7 mouse cellular contexts compared by ENCODE assay signal in the genomic region with DNA sequence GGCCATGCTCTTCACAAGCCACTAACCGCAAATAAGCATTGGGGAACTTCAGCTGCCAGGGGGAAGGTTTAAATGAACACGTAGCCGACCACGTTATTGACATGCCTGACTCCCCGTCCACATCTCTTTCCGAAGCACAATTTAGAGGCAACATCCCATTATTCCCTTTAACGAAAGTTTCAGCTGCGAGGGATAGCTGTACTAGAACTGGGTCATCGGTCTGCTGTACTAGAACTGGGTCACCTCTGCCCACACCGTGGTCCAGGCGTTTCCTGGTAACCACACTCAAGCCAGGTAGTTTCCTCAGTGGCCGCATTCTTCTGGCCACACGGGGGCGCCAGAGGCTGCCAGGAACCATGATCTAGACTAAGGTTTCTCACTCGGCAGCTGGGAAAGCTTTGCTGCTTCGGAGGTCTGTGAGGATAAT. TPM values are rescaled to one million over a fixed set of nuclear protein-coding genes. Genes with fewer than 3 reads are reported as not detected.
DNase-seq lines count a peak whose midpoint lies in the region; ATAC-seq and TF ChIP-seq lines count a peak whose summit lies in the region.

No protein-coding gene starts in this region.

- peak; percentile 99 for TF ChIP-seq CTCF in small intestine, adult 2 months (IDR thresholded peaks at IDR 0.05; ENCODE audit: extremely low read depth, insufficient read length, insufficient replicate concordance, low read depth, low read length)

- peak overlapping the region; percentile 48 for H3K4me2 ChIP-seq in midbrain, embryonic 13.5 days (replicated peaks)

- no peak overlapping the region for H3K27ac ChIP-seq in embryonic facial prominence, embryonic 10.5 days (replicated peaks)
- no peak overlapping the region for H3K27ac ChIP-seq in limb, embryonic 10.5 days
- H3K27ac ChIP-seq in midbrain, embryonic 13.5 days = no peak overlapping the region
- no peak overlapping the region for H3K27ac ChIP-seq in small intestine, adult 2 months (ENCODE audit: insufficient read depth, low read depth, low read length)

- H3K36me3 ChIP-seq in embryonic facial prominence, embryonic 10.5 days (replicated peaks) = peaks cover 16% of the 10 kb centered on the region
- peaks cover 18% of the 10 kb centered on the region for H3K36me3 ChIP-seq in limb, embryonic 10.5 days
- H3K36me3 ChIP-seq in midbrain, embryonic 13.5 days = peaks cover 13% of the 10 kb centered on the region
- H3K36me3 ChIP-seq in small intestine, adult 2 months (ENCODE audit: control insufficient read depth, insufficient read depth, low read length) = peaks cover 7% of the 10 kb centered on the region

- WGBS in embryonic facial prominence, embryonic 10.5 days = 10% methylated on average over 16 of the region's 16 CpGs
- WGBS in limb, embryonic 10.5 days = 13% methylated on average over 16 of the region's 16 CpGs
- WGBS in midbrain, embryonic 13.5 days = 10% methylated on average over 16 of the region's 16 CpGs
- WGBS in small intestine, adult 2 months = 7% methylated on average over 16 of the region's 16 CpGs

- 0 out of 2 replicates have a peak overlapping the region, but pooled peaks have one; percentile 45 for H3K9ac ChIP-seq in midbrain, embryonic 13.5 days (replicated peaks)

- peak; percentile 22; the same call in 1 of the 2 replicates for TF ChIP-seq POLR2A in small intestine, adult 2 months (IDR thresholded peaks at IDR 0.05; ENCODE audit: low read depth, low read length)

- H3K4me3 ChIP-seq in embryonic facial prominence, embryonic 10.5 days = peak overlapping the region; percentile 41
- peak overlapping the region; percentile 37 for H3K4me3 ChIP-seq in limb, embryonic 10.5 days
- H3K4me3 ChIP-seq in midbrain, embryonic 13.5 days (replicated peaks) = peak overlapping the region; percentile 19; the same call in 1 of the 2 replicates
- H3K4me3 ChIP-seq in small intestine, adult 2 months (ENCODE audit: low read depth, low read length) = no peak overlapping the region; the same call in 1 of the 2 replicates

- peaks cover 12% of the 10 kb centered on the region for H3K27me3 ChIP-seq in embryonic facial prominence, embryonic 10.5 days (replicated peaks; ENCODE audit: low read depth, poor library complexity, severe bottlenecking)
- H3K27me3 ChIP-seq in limb, embryonic 10.5 days (ENCODE audit: low read depth, poor library complexity, severe bottlenecking) = no peaks in the 10 kb centered on the region
- H3K27me3 ChIP-seq in midbrain, embryonic 13.5 days = peaks cover 25% of the 10 kb centered on the region
- H3K27me3 ChIP-seq in small intestine, adult 2 months (ENCODE audit: control insufficient read depth, insufficient read depth, low read length) = no peaks in the 10 kb centered on the region

- peak; percentile 92 for DNase-seq in adrenal gland, postnatal 14 days
- peak; percentile 90 for DNase-seq in embryonic facial prominence, embryonic 10.5 days (ENCODE audit: low spot score)
- peak; percentile 83 to 93 for DNase-seq in heart, adult 18-20 months
- peak; percentile 95 for DNase-seq in kidney, adult 18-20 months
- DNase-seq in limb, embryonic 10.5 days (ENCODE audit: low spot score) = peak; percentile 94

- H3K4me1 ChIP-seq in embryonic facial prominence, embryonic 10.5 days = peaks cover 35% of the 10 kb centered on the region
- peaks cover 58% of the 10 kb centered on the region for H3K4me1 ChIP-seq in limb, embryonic 10.5 days
- H3K4me1 ChIP-seq in midbrain, embryonic 13.5 days (replicated peaks) = peaks cover 19% of the 10 kb centered on the region
- H3K4me1 ChIP-seq in small intestine, adult 2 months (ENCODE audit: control insufficient read depth, insufficient read depth, insufficient read length, low read length) = peaks cover 9% of the 10 kb centered on the region

- H3K9me3 ChIP-seq in embryonic facial prominence, embryonic 10.5 days = no peaks in the 10 kb centered on the region
- H3K9me3 ChIP-seq in limb, embryonic 10.5 days (replicated peaks) = no peaks in the 10 kb centered on the region
- no peaks in the 10 kb centered on the region for H3K9me3 ChIP-seq in midbrain, embryonic 13.5 days

- peak; percentile 64 for ATAC-seq in midbrain, embryonic 13.5 days

RNA-seq across cellular contexts. Expression of a gene that starts 44.4 kb away (rescaled TPM):
- total RNA-seq in adrenal gland, postnatal 14 days (2021) = 63.3 and 67.0 TPM in 2 replicates
- 94.3 and 96.0 TPM in 2 replicates for polyA plus RNA-seq in embryonic facial prominence, embryonic 10.5 days (2016; fragmentation: Nextera tagmentation; extraction: Ambion mirVana)
- 10 to 100 TPM; 32.8 to 36.7 TPM for total RNA-seq in heart, adult 18-20 months (2021)
- polyA plus RNA-seq in limb, embryonic 10.5 days (2016; fragmentation: Nextera tagmentation; extraction: Ambion mirVana) = 86.2 and 95.9 TPM in 2 replicates
- 75.7 and 82.2 TPM in 2 replicates for polyA plus RNA-seq in midbrain, embryonic 13.5 days (2015; fragmentation: Nextera tagmentation; extraction: Ambion mirVana)
- polyA plus RNA-seq in small intestine, adult 2 months (2012; rRNA removed) = 1.5 and 7.6 TPM in 2 replicates

RNA-seq across cellular contexts. Expression of a gene that starts 44.5 kb away (rescaled TPM):
- 30.4 and 32.3 TPM in 2 replicates for total RNA-seq in adrenal gland, postnatal 14 days (2021)
- 36.5 and 37.5 TPM in 2 replicates for polyA plus RNA-seq in embryonic facial prominence, embryonic 10.5 days (2016; fragmentation: Nextera tagmentation; extraction: Ambion mirVana)
- 10 to 100 TPM; 22.1 to 25.7 TPM for total RNA-seq in heart, adult 18-20 months (2021)
- polyA plus RNA-seq in limb, embryonic 10.5 days (2016; fragmentation: Nextera tagmentation; extraction: Ambion mirVana) = 36.5 and 43.5 TPM in 2 replicates
- polyA plus RNA-seq in midbrain, embryonic 13.5 days (2015; fragmentation: Nextera tagmentation; extraction: Ambion mirVana) = 30.3 and 31.3 TPM in 2 replicates
- 9.6 and 10.9 TPM in 2 replicates for polyA plus RNA-seq in small intestine, adult 2 months (2012; rRNA removed)

RNA-seq across cellular contexts. Expression of a gene that starts 53.5 kb away (rescaled TPM):
- total RNA-seq in adrenal gland, postnatal 14 days (2021) = 819 and 844 TPM in 2 replicates
- 4.4 and 4.9 TPM in 2 replicates for polyA plus RNA-seq in embryonic facial prominence, embryonic 10.5 days (2016; fragmentation: Nextera tagmentation; extraction: Ambion mirVana)
- total RNA-seq in heart, adult 18-20 months (2021) = 100 to 1,000 TPM; 167 to 176 TPM
- 1.1 and 1.3 TPM in 2 replicates for polyA plus RNA-seq in limb, embryonic 10.5 days (2016; fragmentation: Nextera tagmentation; extraction: Ambion mirVana)
- 48.8 and 55.3 TPM in 2 replicates for polyA plus RNA-seq in midbrain, embryonic 13.5 days (2015; fragmentation: Nextera tagmentation; extraction: Ambion mirVana)
- polyA plus RNA-seq in small intestine, adult 2 months (2012; rRNA removed) = 664 and 1,449 TPM in 2 replicates

Comparison
In these comparisons a context has a peak if more than half of its experiments do, and no peak if none do; other contexts are left out.
1. RNA of a gene that starts 53.5 kb away (polyA plus RNA-seq): 664 to 1,449 TPM in small intestine, adult 2 months; 48.8 to 55.3 TPM in midbrain, embryonic 13.5 days, 4.4 to 4.9 TPM in embryonic facial prominence, embryonic 10.5 days and 1.1 to 1.3 TPM in limb, embryonic 10.5 days; every median in the first group is over 10 times any median in the second.
2. Peak in every context shown above with its lines, with median percentiles within 50 percentile points of each other: DNase-seq.